Mouse (Mus musculus): Measurements from ENCODE around the gene Col9a2. TPM values are rescaled to one million over a fixed set of nuclear protein-coding genes. Genes with fewer than 3 reads are reported as not detected.

The Col9a2 gene
- polyA plus RNA-seq, 1 experiment from 2014 or later, result 8.6 TPM

DNA sequence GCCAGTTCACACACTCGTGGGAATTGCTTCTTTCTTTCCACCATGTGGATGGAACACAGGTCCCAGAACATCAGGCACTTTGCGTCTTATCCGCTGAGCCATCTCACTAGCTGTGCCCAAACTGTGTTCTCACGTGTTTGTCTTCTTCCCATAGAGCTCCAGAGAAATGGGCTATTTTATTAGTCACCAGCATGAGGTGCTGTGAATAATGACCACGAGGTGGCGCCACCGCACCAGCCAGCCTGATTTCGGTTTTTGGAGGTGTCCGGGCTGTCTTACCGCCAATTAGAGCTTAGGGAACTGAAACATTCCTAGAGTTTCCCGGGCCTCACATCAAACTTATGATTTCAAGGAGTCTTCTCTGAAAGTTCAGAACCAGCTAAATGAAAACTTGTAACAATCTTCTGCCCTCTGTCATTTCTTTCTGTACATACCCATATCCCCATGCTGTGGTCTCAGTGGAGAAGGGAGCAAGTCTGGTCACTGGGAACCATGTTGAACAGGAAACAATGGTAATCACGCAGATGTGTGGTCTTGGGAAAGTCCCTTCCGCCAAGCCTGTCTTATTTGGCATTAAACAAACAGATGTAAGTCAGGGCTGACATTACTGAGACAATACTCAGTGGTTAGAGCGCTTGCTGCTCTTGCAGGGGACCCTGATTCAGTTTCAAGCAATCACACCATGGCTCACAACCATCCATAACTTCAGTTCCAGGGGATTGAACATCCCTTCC, 10.4 kb upstream of the Col9a2 start:
- Histone ChIP-seq H3K27ac (ENCODE audit: low read depth) (no peak overlapping the region), H3K36me3 (ENCODE audit: control insufficient read depth, insufficient read depth, low read length) (no peaks in the 10 kb centered on the region), H3K27me3 (replicated peaks; ENCODE audit: control insufficient read depth, insufficient read depth, low read length) (no peaks in the 10 kb centered on the region), H3K4me2 (ENCODE audit: low read length) (no peak overlapping the region), H3K4me3 (ENCODE audit: low read depth, low read length) (no peak overlapping the region), H3K9me3 (ENCODE audit: control insufficient read depth, low read length) (no peaks in the 10 kb centered on the region), H3K9ac (ENCODE audit: low read length) (no peak overlapping the region), H3K4me1 (replicated peaks; ENCODE audit: control insufficient read depth, insufficient read depth, low read length) (no peaks in the 10 kb centered on the region)
- no peak for ATAC-seq (replicated peaks; ENCODE audit: low FRiP score, low TSS enrichment, low read depth)
- DNase-seq (ENCODE audit: low spot score), result peak; percentile 84
- WGBS, result 30% methylated on average over 14 of the region's 14 CpGs

DNA sequence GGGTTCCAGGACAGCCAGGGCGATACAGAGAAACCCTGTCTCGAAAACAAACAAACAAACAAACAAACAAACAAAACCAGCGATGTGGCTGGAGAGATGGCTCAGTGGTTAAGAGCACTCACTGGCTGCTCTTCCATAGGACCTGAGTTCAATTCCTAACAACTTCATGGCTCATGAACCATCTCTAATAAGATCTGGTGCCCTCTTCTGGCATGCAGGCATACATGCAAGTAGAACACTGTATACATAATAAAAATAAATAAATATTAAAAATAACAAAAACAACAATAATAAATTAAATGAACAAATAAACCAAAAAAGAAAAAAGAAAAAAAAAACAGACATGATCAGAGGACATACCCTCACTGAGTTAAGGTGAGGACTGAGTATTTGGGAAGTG, 9.6 kb upstream of the Col9a2 start:
- ATAC-seq (replicated peaks; ENCODE audit: low FRiP score, low TSS enrichment, low read depth), result no peak
- 63% methylated on average over 3 of the region's 3 CpGs for WGBS
- H3K27ac ChIP-seq (ENCODE audit: low read depth), result no peak overlapping the region
- H3K4me1 ChIP-seq (replicated peaks; ENCODE audit: control insufficient read depth, insufficient read depth, low read length), result no peaks in the 10 kb centered on the region
- no peak for DNase-seq (ENCODE audit: low spot score)
- H3K9me3 ChIP-seq (ENCODE audit: control insufficient read depth, low read length), result no peaks in the 10 kb centered on the region
- H3K4me3 ChIP-seq (ENCODE audit: low read depth, low read length), result no peak overlapping the region
- no peaks in the 10 kb centered on the region for H3K36me3 ChIP-seq (ENCODE audit: control insufficient read depth, insufficient read depth, low read length)
- H3K27me3 ChIP-seq (replicated peaks; ENCODE audit: control insufficient read depth, insufficient read depth, low read length), result no peaks in the 10 kb centered on the region
- H3K9ac ChIP-seq (ENCODE audit: low read length), result no peak overlapping the region
- no peak overlapping the region for H3K4me2 ChIP-seq (ENCODE audit: low read length)

DNA sequence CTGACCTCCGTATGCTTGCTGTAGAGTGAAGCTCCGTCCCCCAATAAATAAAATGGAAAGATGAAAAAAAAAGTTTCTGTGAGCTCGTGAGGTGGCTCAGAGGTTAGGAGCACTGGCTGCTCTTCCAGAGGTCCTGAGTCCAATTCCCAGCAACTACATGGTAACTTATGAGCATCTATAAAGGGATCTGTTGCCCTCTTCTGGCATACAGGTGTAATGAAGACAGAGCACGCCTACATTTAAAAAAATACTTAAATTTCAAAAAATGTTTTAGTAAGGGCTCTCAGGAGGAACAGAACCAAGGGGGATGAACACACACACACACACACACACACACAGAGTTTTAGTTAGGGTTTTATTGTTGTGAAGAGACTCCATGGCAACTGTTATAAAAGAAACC, 7.7 kb upstream of the Col9a2 start:
- Histone ChIP-seq H3K9me3 (ENCODE audit: control insufficient read depth, low read length) (no peaks in the 10 kb centered on the region), H3K4me1 (replicated peaks; ENCODE audit: control insufficient read depth, insufficient read depth, low read length) (no peaks in the 10 kb centered on the region), H3K36me3 (ENCODE audit: control insufficient read depth, insufficient read depth, low read length) (no peaks in the 10 kb centered on the region), H3K4me2 (ENCODE audit: low read length) (no peak overlapping the region), H3K27ac (ENCODE audit: low read depth) (no peak overlapping the region), H3K9ac (ENCODE audit: low read length) (no peak overlapping the region), H3K27me3 (replicated peaks; ENCODE audit: control insufficient read depth, insufficient read depth, low read length) (no peaks in the 10 kb centered on the region), H3K4me3 (ENCODE audit: low read depth, low read length) (no peak overlapping the region)
- ATAC-seq (replicated peaks; ENCODE audit: low FRiP score, low TSS enrichment, low read depth), result no peak
- 52% methylated on average over 4 of the region's 4 CpGs for WGBS
- DNase-seq (ENCODE audit: low spot score), result no peak

DNA sequence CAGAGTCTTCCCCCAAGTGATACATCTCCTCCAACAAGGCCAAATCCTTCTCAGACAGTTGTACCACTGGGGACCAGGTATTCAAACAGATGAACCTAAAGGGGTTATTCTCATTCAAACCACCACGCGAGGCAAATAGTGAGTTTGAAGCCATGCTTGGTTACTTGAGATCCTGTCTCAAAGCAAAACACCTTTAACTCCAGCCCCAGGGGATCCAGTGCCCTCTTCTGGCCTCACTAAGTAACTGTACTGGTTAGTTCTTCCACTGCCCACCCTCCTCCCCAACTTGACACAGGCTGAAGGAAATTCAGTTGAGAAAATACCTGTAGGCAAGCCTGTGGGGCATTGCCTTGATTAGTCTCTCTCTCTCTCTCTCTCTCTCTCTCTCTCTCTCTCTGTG, 6.2 kb upstream of the Col9a2 start:
- H3K9ac ChIP-seq (ENCODE audit: low read length), result no peak overlapping the region
- 73% methylated on average over 2 of the region's 2 CpGs for WGBS
- DNase-seq (ENCODE audit: low spot score), result no peak

DNA sequence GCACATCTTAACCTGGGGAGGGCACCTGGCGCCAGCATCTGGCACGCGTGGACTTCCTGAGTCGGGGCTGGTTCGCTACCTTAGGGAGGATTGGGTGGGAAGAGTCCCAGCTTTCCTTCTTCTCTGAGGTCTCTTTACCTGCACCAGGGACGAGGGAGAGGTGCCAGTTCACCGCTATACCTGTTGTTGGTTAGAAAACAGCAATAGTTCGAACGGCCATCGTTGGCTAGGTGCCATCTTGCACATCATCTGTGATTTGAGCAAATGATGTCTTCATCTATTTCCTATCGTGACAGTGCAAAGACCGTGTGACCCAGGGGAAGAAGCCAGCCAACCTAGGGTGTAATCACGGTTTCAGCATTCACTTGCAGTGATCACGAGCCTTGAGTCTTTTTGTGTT, 1.1 kb downstream of the Col9a2 start:
- peaks cover 12% of the 10 kb centered on the region; the same call in 1 of the 2 replicates for H3K27me3 ChIP-seq (replicated peaks; ENCODE audit: control insufficient read depth, insufficient read depth, low read length)
- peak overlapping the region; percentile 48 for H3K4me3 ChIP-seq (ENCODE audit: low read depth, low read length)
- no peak for ATAC-seq (replicated peaks; ENCODE audit: low FRiP score, low TSS enrichment, low read depth)
- no peaks in the 10 kb centered on the region for H3K36me3 ChIP-seq (ENCODE audit: control insufficient read depth, insufficient read depth, low read length)
- H3K9me3 ChIP-seq (ENCODE audit: control insufficient read depth, low read length), result no peaks in the 10 kb centered on the region
- peaks cover 30% of the 10 kb centered on the region for H3K4me1 ChIP-seq (replicated peaks; ENCODE audit: control insufficient read depth, insufficient read depth, low read length)
- no peak for DNase-seq (ENCODE audit: low spot score)
- peak overlapping the region; percentile 90; the same call in 1 of the 2 replicates for H3K27ac ChIP-seq (ENCODE audit: low read depth)
- H3K4me2 ChIP-seq (ENCODE audit: low read length), result peak overlapping the region; percentile 79
- H3K9ac ChIP-seq (ENCODE audit: low read length), result no peak overlapping the region; the same call in 1 of the 2 replicates
- WGBS, result 66% methylated on average over 14 of the region's 14 CpGs

More for the DNA sequence above, 6.2 kb upstream of the Col9a2 start:
- H3K4me3 ChIP-seq (ENCODE audit: low read depth, low read length), result no peak overlapping the region
- H3K4me1 ChIP-seq (replicated peaks; ENCODE audit: control insufficient read depth, insufficient read depth, low read length), result no peaks in the 10 kb centered on the region
- no peaks in the 10 kb centered on the region for H3K36me3 ChIP-seq (ENCODE audit: control insufficient read depth, insufficient read depth, low read length)
- no peaks in the 10 kb centered on the region for H3K27me3 ChIP-seq (replicated peaks; ENCODE audit: control insufficient read depth, insufficient read depth, low read length)
- no peaks in the 10 kb centered on the region for H3K9me3 ChIP-seq (ENCODE audit: control insufficient read depth, low read length)
- H3K4me2 ChIP-seq (ENCODE audit: low read length), result no peak overlapping the region
- H3K27ac ChIP-seq (ENCODE audit: low read depth), result no peak overlapping the region
- no peak for ATAC-seq (replicated peaks; ENCODE audit: low FRiP score, low TSS enrichment, low read depth)

DNA sequence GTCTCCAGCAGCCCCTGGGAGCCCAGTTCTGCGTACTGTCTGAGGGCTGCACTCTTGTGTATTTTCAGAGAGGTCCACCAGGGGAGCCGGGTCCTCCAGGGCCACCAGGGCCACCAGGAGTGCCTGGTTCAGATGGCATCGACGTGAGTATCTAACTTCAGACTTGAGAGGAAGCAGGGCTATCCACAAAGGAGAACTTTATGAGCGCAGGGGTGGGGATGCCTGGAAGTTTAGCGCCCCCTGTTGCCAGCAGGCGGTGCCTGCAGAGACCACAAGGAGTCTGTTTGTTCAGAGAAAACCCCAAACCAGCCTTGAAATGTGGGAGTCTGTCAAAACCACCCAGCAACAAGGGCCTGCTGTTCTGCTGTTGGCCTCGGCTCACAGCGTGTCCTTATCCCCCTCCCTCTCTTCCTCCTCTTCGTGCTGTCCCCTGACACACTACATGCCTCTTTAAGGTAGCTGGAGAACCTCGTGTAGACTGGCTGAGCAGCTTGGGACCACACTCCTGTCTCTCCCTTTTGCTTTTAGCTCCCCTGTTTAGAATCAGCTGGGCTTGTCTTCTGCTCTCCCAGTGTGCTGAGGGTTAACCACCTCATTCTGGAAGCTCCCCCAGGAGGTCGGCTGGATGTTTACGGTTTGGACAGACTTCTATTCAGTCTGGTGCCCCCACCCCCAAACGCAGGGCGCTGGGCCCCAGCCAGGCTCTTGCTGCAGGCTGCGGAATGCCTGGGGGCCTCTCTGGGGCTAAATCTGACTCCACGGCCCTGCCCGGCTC, 1.9 kb downstream of the Col9a2 start:
- H3K9me3 ChIP-seq (ENCODE audit: control insufficient read depth, low read length), result no peaks in the 10 kb centered on the region
- H3K4me3 ChIP-seq (ENCODE audit: low read depth, low read length), result 0 out of 2 replicates have a peak overlapping the region, but pooled peaks have one; percentile 1
- peak overlapping the region; percentile 79 for H3K4me2 ChIP-seq (ENCODE audit: low read length)
- peaks cover 12% of the 10 kb centered on the region; the same call in 1 of the 2 replicates for H3K27me3 ChIP-seq (replicated peaks; ENCODE audit: control insufficient read depth, insufficient read depth, low read length)
- peak; percentile 68 for ATAC-seq (replicated peaks; ENCODE audit: low FRiP score, low TSS enrichment, low read depth)
- 0 out of 2 replicates have a peak, but pooled peaks cover 4% of the 10 kb centered on the region for H3K36me3 ChIP-seq (ENCODE audit: control insufficient read depth, insufficient read depth, low read length)
- H3K27ac ChIP-seq (ENCODE audit: low read depth), result peak overlapping the region; percentile 90
- peak; percentile 87 for DNase-seq (ENCODE audit: low spot score)
- peak overlapping the region; percentile 29; the same call in 1 of the 2 replicates for H3K9ac ChIP-seq (ENCODE audit: low read length)
- H3K4me1 ChIP-seq (replicated peaks; ENCODE audit: control insufficient read depth, insufficient read depth, low read length), result peaks cover 30% of the 10 kb centered on the region
- 9% methylated on average over 18 of the region's 18 CpGs for WGBS

DNA sequence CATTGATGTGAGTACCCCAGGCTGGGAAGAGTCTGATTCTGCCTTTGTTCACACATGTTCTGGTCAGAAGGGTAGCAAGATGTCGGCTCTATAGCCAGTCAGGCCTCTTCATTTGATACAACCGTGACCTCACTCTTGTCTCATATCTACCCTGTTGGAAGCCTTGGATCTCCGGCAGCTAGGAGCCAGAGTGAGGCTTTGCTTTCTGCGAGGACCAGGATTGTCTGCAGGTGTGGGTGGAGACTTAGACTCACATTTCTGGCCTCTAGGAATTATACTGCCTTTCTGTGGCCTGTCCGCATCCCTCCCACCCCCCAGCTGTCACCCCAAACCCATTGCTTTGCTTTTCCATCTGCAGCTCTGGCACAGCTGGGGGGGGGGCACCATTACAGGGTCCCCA, 3.3 kb downstream of the Col9a2 start:
- WGBS, result 71% methylated on average over 5 of the region's 5 CpGs

DNA sequence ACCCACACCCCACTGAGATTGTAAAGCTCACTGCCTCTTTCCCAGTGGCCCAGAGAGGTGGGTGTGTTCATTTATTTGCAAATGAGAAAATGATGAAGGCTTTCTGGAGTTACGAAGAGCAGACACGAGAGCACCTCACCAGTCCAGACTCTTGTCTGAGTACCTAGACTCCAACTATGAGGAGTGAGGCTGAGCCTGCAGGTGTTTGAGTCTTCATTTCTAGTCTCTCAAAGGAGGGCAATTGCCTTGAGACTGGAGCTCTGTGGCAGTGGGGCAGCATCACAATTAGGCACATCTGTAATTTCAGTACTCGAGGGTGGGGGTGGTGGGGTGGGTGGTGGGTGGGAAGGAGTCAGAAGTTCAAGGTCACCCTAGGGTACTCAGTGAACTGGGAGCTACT, 3.8 kb downstream of the Col9a2 start:
- no peak overlapping the region for H3K27ac ChIP-seq (ENCODE audit: low read depth)
- H3K4me3 ChIP-seq (ENCODE audit: low read depth, low read length), result no peak overlapping the region
- H3K27me3 ChIP-seq (replicated peaks; ENCODE audit: control insufficient read depth, insufficient read depth, low read length), result peaks cover 12% of the 10 kb centered on the region; the same call in 1 of the 2 replicates
- DNase-seq (ENCODE audit: low spot score) (no peak), ATAC-seq (replicated peaks; ENCODE audit: low FRiP score, low TSS enrichment, low read depth) (no peak)
- H3K4me2 ChIP-seq (ENCODE audit: low read length), result no peak overlapping the region
- 68% methylated on average over 3 of the region's 3 CpGs for WGBS
- H3K9me3 ChIP-seq (ENCODE audit: control insufficient read depth, low read length), result no peaks in the 10 kb centered on the region
- peaks cover 30% of the 10 kb centered on the region for H3K4me1 ChIP-seq (replicated peaks; ENCODE audit: control insufficient read depth, insufficient read depth, low read length)
- no peak overlapping the region for H3K9ac ChIP-seq (ENCODE audit: low read length)
- 0 out of 2 replicates have a peak, but pooled peaks cover 4% of the 10 kb centered on the region for H3K36me3 ChIP-seq (ENCODE audit: control insufficient read depth, insufficient read depth, low read length)

More for the DNA sequence above, 3.3 kb downstream of the Col9a2 start:
- Histone ChIP-seq H3K4me1 (replicated peaks; ENCODE audit: control insufficient read depth, insufficient read depth, low read length) (peaks cover 30% of the 10 kb centered on the region), H3K4me3 (ENCODE audit: low read depth, low read length) (no peak overlapping the region), H3K27me3 (replicated peaks; ENCODE audit: control insufficient read depth, insufficient read depth, low read length) (peaks cover 12% of the 10 kb centered on the region; the same call in 1 of the 2 replicates), H3K9ac (ENCODE audit: low read length) (no peak overlapping the region), H3K4me2 (ENCODE audit: low read length) (no peak overlapping the region), H3K9me3 (ENCODE audit: control insufficient read depth, low read length) (no peaks in the 10 kb centered on the region), H3K36me3 (ENCODE audit: control insufficient read depth, insufficient read depth, low read length) (0 out of 2 replicates have a peak, but pooled peaks cover 4% of the 10 kb centered on the region), H3K27ac (ENCODE audit: low read depth) (peak overlapping the region; percentile 90; the same call in 1 of the 2 replicates)
- no peak for DNase-seq (ENCODE audit: low spot score)
- no peak for ATAC-seq (replicated peaks; ENCODE audit: low FRiP score, low TSS enrichment, low read depth)
